25 mouse cellular contexts compared by ENCODE assay signal in the genomic region with DNA sequence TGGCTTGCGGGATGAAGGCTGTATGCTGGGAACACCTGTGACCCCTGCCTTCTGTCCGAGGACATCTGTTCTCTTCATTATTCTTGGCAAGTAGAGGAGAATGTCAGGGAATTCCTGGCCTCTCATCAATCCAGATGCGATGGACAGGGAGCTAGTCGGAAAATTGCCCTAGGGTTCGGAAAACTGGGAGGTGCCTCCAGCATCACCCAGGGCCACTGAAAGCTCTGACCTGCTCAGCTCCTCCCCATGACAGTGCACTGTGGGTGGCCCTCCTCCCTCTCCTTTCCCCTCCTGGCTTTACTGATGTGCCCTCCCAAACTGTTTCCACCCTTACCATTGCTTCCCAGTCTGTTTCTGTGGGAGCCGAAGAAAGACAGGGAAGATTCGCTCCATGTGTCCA. TPM values are rescaled to one million over a fixed set of nuclear protein-coding genes. Genes with fewer than 3 reads are reported as not detected.
DNase-seq lines count a peak whose midpoint lies in the region; ATAC-seq lines count a peak whose summit lies in the region.
"Had no signal": no experiment of that assay in that cellular context is flagged by ENCODE, and none has a peak within 500 bp of the region (broad histone marks: within the 10 kb centered on the region; RNA-seq: fewer than 3 reads in every experiment).

No protein-coding gene starts in this region.

- no peak overlapping the region for H3K4me3 ChIP-seq in intestine, embryonic 14.5 days (ENCODE audit: low read depth, low read length)
- no peak overlapping the region for H3K4me3 ChIP-seq in intestine, embryonic 16.5 days (ENCODE audit: low read length)
- H3K4me3 ChIP-seq: forebrain, embryonic 12.5 days; heart, adult 2 months; heart, embryonic 15.5 days; limb, embryonic 12.5 days; liver, embryonic 13.5 days; lung, embryonic 15.5 days; midbrain, embryonic 12.5 days; neural tube, embryonic 13.5 days had no signal

- H3K4me1 ChIP-seq in intestine, embryonic 14.5 days (replicated peaks; ENCODE audit: control insufficient read depth, insufficient read depth, low read length), result peaks cover 17% of the 10 kb centered on the region
- H3K4me1 ChIP-seq in intestine, embryonic 16.5 days (ENCODE audit: control insufficient read depth, insufficient read depth, low read length), result peaks cover 14% of the 10 kb centered on the region
- H3K4me1 ChIP-seq: liver, embryonic 13.5 days; midbrain, embryonic 12.5 days had no signal

- DNase-seq in intestine, embryonic 14.5 days (ENCODE audit: low spot score), result no peak
- peak; percentile 11 for DNase-seq in ES-CJ7 (ENCODE audit: low read depth, low spot score)
- peak; percentile 40 for DNase-seq in embryo, embryonic 10.5 days (ENCODE audit: low spot score)
- peak; percentile 24 for DNase-seq in forelimb bud, embryonic 11.5 days (ENCODE audit: low read depth, low spot score)
- no peak for DNase-seq in right cerebral cortex, adult 2 months (ENCODE audit: low spot score in 2 of 2)
- DNase-seq in kidney, postnatal 4 days, result no peak
- DNase-seq: adrenal gland, postnatal 25 days; B cell, adult 2 months; cerebellum, adult 18-20 months; gastrocnemius, postnatal 10 days; heart, adult 2 months; heart, postnatal 4 days; kidney, adult 18-20 months; kidney, postnatal 10 days; liver, embryonic 13.5 days; thymus, adult 2 months had no signal

- H3K27ac ChIP-seq in intestine, embryonic 14.5 days (ENCODE audit: low read depth), result 0 out of 2 replicates have a peak overlapping the region, but pooled peaks have one; percentile 74
- no peak overlapping the region for H3K27ac ChIP-seq in intestine, embryonic 16.5 days (ENCODE audit: low read length)
- H3K27ac ChIP-seq: forebrain, embryonic 12.5 days; heart, adult 2 months; hindbrain, postnatal 0 days; liver, embryonic 13.5 days; lung, embryonic 15.5 days; midbrain, embryonic 12.5 days; neural tube, embryonic 13.5 days had no signal

- no peaks in the 10 kb centered on the region for H3K27me3 ChIP-seq in intestine, embryonic 14.5 days (replicated peaks; ENCODE audit: control insufficient read depth, insufficient read depth, low read length)
- H3K27me3 ChIP-seq in intestine, embryonic 16.5 days (replicated peaks; ENCODE audit: control insufficient read depth, insufficient read depth, low read length), result no peaks in the 10 kb centered on the region
- H3K27me3 ChIP-seq: forebrain, embryonic 12.5 days; heart, embryonic 15.5 days; limb, embryonic 12.5 days; liver, embryonic 13.5 days; lung, embryonic 15.5 days; midbrain, embryonic 12.5 days; neural tube, embryonic 13.5 days; Patski had no signal

- H3K9ac ChIP-seq in intestine, embryonic 14.5 days (ENCODE audit: low read length), result no peak overlapping the region
- H3K9ac ChIP-seq in intestine, embryonic 16.5 days (ENCODE audit: low read depth, low read length), result no peak overlapping the region
- H3K9ac ChIP-seq: forebrain, embryonic 12.5 days; heart, embryonic 15.5 days; limb, embryonic 12.5 days; liver, embryonic 13.5 days; lung, embryonic 15.5 days; midbrain, embryonic 12.5 days; neural tube, embryonic 13.5 days had no signal

- H3K9me3 ChIP-seq in intestine, embryonic 14.5 days (ENCODE audit: control insufficient read depth, low read length), result no peaks in the 10 kb centered on the region
- H3K9me3 ChIP-seq in intestine, embryonic 16.5 days (ENCODE audit: control insufficient read depth, low read length), result no peaks in the 10 kb centered on the region
- H3K9me3 ChIP-seq: forebrain, embryonic 12.5 days; heart, embryonic 15.5 days; limb, embryonic 12.5 days; liver, embryonic 13.5 days; lung, embryonic 15.5 days; midbrain, embryonic 12.5 days; neural tube, embryonic 13.5 days had no signal

- H3K4me2 ChIP-seq in intestine, embryonic 14.5 days (ENCODE audit: low read length), result no peak overlapping the region
- H3K4me2 ChIP-seq in intestine, embryonic 16.5 days (ENCODE audit: low read depth, low read length), result no peak overlapping the region
- H3K4me2 ChIP-seq: forebrain, embryonic 12.5 days; heart, embryonic 15.5 days; limb, embryonic 12.5 days; liver, embryonic 13.5 days; lung, embryonic 15.5 days; midbrain, embryonic 12.5 days; neural tube, embryonic 13.5 days had no signal

- no peak for ATAC-seq in intestine, embryonic 14.5 days (replicated peaks; ENCODE audit: low FRiP score, low TSS enrichment, low read depth)
- no peak for ATAC-seq in intestine, embryonic 16.5 days
- ATAC-seq: hindbrain, postnatal 0 days; Patski had no signal

- H3K36me3 ChIP-seq in intestine, embryonic 14.5 days (ENCODE audit: control insufficient read depth, insufficient read depth, low read length), result no peaks in the 10 kb centered on the region
- H3K36me3 ChIP-seq in intestine, embryonic 16.5 days (ENCODE audit: control insufficient read depth, insufficient read depth, low read length), result no peaks in the 10 kb centered on the region
- H3K36me3 ChIP-seq: forebrain, embryonic 12.5 days; heart, embryonic 15.5 days; limb, embryonic 12.5 days; liver, embryonic 13.5 days; lung, embryonic 15.5 days; midbrain, embryonic 12.5 days; neural tube, embryonic 13.5 days had no signal

- 50% methylated on average over 7 of the region's 7 CpGs for WGBS in intestine, embryonic 14.5 days
- WGBS in intestine, embryonic 16.5 days, result 54% methylated on average over 7 of the region's 7 CpGs

RNA-seq across cellular contexts. Expression of a gene that starts 29.5 kb away (rescaled TPM):
- 17.4 and 24.4 TPM in 2 replicates for polyA plus RNA-seq in intestine, embryonic 14.5 days (2014; fragmentation: Nextera tagmentation; extraction: Ambion mirVana)
- 7.9 and 8.7 TPM in 2 replicates for polyA plus RNA-seq in intestine, embryonic 16.5 days (2015; fragmentation: Nextera tagmentation; extraction: Ambion mirVana)

Comparison
In these comparisons a context has a peak if more than half of its experiments do, and no peak if none do; other contexts are left out.
1. DNase-seq: peak in ES-CJ7 (single experiment), embryo, embryonic 10.5 days (single experiment) and forelimb bud, embryonic 11.5 days (single experiment); none in intestine, embryonic 14.5 days (single experiment), right cerebral cortex, adult 2 months (0 of 2) and kidney, postnatal 4 days (0 of 2).